Mouse (Mus musculus) bone marrow macrophage, adult 2 months (primary cell): ENCODE results near the gene Phactr2. TPM values are rescaled to one million over a fixed set of nuclear protein-coding genes. Genes with fewer than 3 reads are reported as not detected.

ENCODE experiments used
- H3K27ac ChIP-seq: 2 replicates; pipeline ENCODE4 v1.5.1; 2012; ENCODE audit warnings: low read depth, low read length; ENCODE audit not compliant: insufficient read depth
- H3K4me1 ChIP-seq: 2 replicates; pipeline ENCODE4 v1.6.1; 2012; ENCODE audit warnings: low read length; ENCODE audit not compliant: control insufficient read depth, insufficient read depth
- H3K4me3 ChIP-seq: 2 replicates; pipeline ENCODE4 v1.5.1; 2012; ENCODE audit warnings: mild to moderate bottlenecking, low read length, moderate library complexity; ENCODE audit not compliant: insufficient read depth
- CTCF ChIP-seq: IDR thresholded peaks from 2 replicates; pipeline ENCODE4 v1.5.1; 2012; ENCODE audit warnings: low read depth, mild to moderate bottlenecking, low read length, moderate library complexity
- POLR2A ChIP-seq: IDR thresholded peaks from 2 replicates; pipeline ENCODE4 v1.6.1; 2012; ENCODE audit warnings: mild to moderate bottlenecking, low read depth, low read length, borderline replicate concordance
- polyA plus RNA-seq: library from polyadenylated mRNA; stranded (reverse); fragments of >200 nt; gene quantifications from 2 replicates; pipeline ENCODE4 v1.2.4, GENCODE M21; 2012; ENCODE audit not compliant: missing spikeins, insufficient read depth, insufficient read length

Phactr2 gene
- polyA plus RNA-seq, 1 experiment, result 26.0 TPM

- Histone ChIP-seq H3K4me3 (no peak overlapping the region), H3K27ac (no peak overlapping the region), H3K4me1 (no peaks in the 10 kb centered on the region)
- TF ChIP-seq CTCF (no peak), POLR2A (no peak)
Observed at GRCm38 (mm10) chr10:13340583-13340982, 133.6 kb downstream of the Phactr2 start.

GRCm38 (mm10) chr10:13336964-13337363, 137.2 kb downstream of the Phactr2 start:
- TF ChIP-seq POLR2A, result no peak
- no peak overlapping the region for H3K4me3 ChIP-seq

GRCm38 (mm10) chr10:13335814-13336213, 138.4 kb downstream of the Phactr2 start:
- TF ChIP-seq POLR2A, result no peak
- no peak for TF ChIP-seq CTCF
- no peaks in the 10 kb centered on the region for H3K4me1 ChIP-seq
- no peak overlapping the region for H3K27ac ChIP-seq
- no peak overlapping the region for H3K4me3 ChIP-seq

More at GRCm38 (mm10) chr10:13336964-13337363, 137.2 kb downstream of the Phactr2 start:
- Histone ChIP-seq H3K27ac (no peak overlapping the region), H3K4me1 (no peaks in the 10 kb centered on the region)

DNA sequence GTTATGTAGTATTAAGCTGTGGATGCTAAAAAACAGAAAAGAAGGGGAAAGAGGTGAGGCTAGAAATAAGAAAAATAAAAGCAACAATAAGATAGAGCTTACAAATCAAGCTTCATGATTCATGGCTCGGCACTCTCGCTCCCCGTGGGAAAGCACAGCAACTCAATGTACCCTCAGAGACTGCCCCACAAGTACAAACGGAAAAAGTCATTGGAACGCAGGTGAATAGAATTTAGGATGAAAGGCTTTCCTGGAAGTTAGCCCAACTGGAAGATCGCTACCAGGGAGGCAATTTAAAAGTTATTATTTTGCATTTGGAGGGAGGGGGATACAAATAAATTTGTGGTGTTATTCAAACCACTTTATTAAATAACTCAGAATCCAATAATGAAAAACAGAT, 138.9 kb downstream of the Phactr2 start:
- no peaks in the 10 kb centered on the region for H3K4me1 ChIP-seq
- no peak overlapping the region for H3K4me3 ChIP-seq
- H3K27ac ChIP-seq, result no peak overlapping the region
- TF ChIP-seq POLR2A (no peak), CTCF (no peak)

DNA sequence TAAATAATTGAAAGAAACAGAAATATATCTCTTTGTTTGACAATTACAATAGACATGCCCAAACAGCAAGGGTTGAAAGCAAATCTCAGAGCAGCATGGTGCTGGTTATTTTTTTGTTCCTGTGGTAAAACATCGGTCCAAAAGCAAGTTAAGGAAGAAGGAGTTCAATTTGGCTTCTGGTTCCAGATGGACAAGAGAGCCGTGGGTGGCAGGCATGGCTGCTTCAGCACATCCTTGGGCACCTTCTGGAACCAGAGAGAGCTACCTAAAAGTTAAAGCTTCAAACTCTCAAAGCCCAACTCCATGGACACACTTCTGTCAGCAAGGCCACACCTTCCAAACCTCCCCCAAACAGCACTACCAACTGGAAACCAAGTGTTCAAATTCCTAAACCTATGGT, 140.4 kb downstream of the Phactr2 start:
- H3K4me1 ChIP-seq, result no peaks in the 10 kb centered on the region
- H3K27ac ChIP-seq, result no peak overlapping the region
- H3K4me3 ChIP-seq, result no peak overlapping the region
- TF ChIP-seq CTCF, result no peak
- no peak for TF ChIP-seq POLR2A

GRCm38 (mm10) chr10:13332985-13333384, 141.2 kb downstream of the Phactr2 start:
- TF ChIP-seq CTCF, result no peak
- no peak for TF ChIP-seq POLR2A
- Histone ChIP-seq H3K4me3 (no peak overlapping the region), H3K4me1 (no peaks in the 10 kb centered on the region), H3K27ac (no peak overlapping the region)

GRCm38 (mm10) chr10:13331405-13332032, 142.7 kb downstream of the Phactr2 start:
- no peak overlapping the region for H3K4me3 ChIP-seq
- no peak for TF ChIP-seq POLR2A
- no peak for TF ChIP-seq CTCF
- no peaks in the 10 kb centered on the region for H3K4me1 ChIP-seq
- no peak overlapping the region for H3K27ac ChIP-seq

- TF ChIP-seq POLR2A (no peak), CTCF (no peak)
- Histone ChIP-seq H3K4me3 (no peak overlapping the region), H3K4me1 (no peaks in the 10 kb centered on the region), H3K27ac (no peak overlapping the region)
Observed at GRCm38 (mm10) chr10:13328602-13329001, 145.6 kb downstream of the Phactr2 start.

DNA sequence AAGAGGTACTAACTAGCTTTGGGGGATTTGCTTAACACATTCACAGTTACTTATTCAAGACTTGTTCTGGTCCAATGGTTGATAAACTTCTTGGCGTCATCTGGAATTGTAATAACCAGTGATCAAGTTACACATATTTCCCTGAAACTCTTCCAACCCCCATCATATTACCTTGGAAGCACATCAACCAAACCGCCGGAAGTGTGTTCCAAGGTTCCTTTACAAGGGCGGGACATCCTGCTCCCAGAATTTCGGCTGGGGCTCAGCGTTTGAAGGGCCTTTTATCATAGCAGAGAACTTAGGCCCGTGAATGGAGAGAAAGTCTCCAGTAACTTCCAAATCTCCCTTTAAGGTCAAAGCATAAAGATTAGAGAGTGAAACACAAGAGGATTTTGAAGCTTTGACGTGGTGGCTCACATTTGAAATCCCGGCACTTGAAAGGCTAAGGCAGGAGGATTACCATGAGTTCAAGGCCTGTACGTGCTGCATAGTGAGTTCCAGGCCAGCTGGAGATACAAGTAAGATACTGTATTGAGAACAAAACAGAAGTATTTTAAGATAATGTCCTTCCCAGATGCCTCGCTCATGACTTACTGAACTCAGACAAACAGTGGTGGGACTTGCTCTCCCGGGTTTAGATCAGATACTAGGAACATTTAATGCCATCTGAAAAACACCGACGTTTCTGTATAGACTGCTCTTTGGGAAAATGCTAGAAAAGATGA, 147.9 kb downstream of the Phactr2 start:
- Histone ChIP-seq H3K27ac (no peak overlapping the region), H3K4me3 (no peak overlapping the region), H3K4me1 (peaks cover 7% of the 10 kb centered on the region)
- TF ChIP-seq CTCF (no peak), POLR2A (no peak)

- no peak for TF ChIP-seq POLR2A
- TF ChIP-seq CTCF, result no peak
- H3K4me1 ChIP-seq, result peaks cover 7% of the 10 kb centered on the region
- 0 out of 2 replicates have a peak overlapping the region, but pooled peaks have one; percentile 1 for H3K27ac ChIP-seq
- peak overlapping the region; percentile 77 for H3K4me3 ChIP-seq
Observed at GRCm38 (mm10) chr10:13323806-13324411, 150.3 kb downstream of the Phactr2 start.
